Mouse (Mus musculus) spleen, adult 2 months (tissue): ENCODE results near the gene Sdk1.

Source experiments
- CTCF ChIP-seq: fragments of 200-500 bp; IDR thresholded peaks from 2 replicates; pipeline ENCODE4 v1.5.1; 2011; ENCODE audit warnings: mild to moderate bottlenecking, inconsistent platforms; ENCODE audit not compliant: insufficient read depth, insufficient read length, insufficient replicate concordance; ENCODE audit errors: extremely low read depth
- POLR2A ChIP-seq: fragments of 200-500 bp; IDR thresholded peaks from 2 replicates; pipeline ENCODE4 v1.6.1; 2011; ENCODE audit warnings: low read depth, low read length, inconsistent platforms

DNA sequence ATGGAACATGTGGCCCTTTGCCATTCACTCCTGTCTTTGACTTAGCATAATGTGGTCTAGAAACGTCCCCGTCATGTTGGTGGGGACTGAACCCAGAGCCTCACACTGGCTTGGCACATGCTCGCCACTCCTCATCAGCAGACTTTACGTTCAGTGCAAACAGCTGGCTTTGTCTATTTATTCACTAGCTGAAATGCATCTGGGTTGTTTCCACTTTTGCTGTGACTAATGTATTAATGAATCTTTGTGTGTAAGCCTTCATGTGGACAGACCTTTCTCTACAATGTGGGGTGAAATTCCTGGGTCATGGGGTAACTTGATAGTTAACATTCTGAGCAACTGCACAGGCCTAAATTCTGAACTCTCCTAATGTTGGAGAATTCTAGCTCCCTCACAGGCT lies 317.4 kb downstream of the Sdk1 start:
- no peak for TF ChIP-seq CTCF
- TF ChIP-seq POLR2A = no peak
